Mouse (Mus musculus) heart, adult 18-20 months (tissue): ENCODE measurements around the gene Tmem135. TPM values are rescaled to one million over a fixed set of nuclear protein-coding genes. Genes with fewer than 3 reads are reported as not detected.
"Not testable (repeated sequence)": the region's sequence is repeated elsewhere in the genome, so short reads cannot be mapped to it uniquely, and the experiment has no call there.

Source experiments
- DNase-seq, 2 experiments: peaks; one replicate each; pipeline ENCODE4 v3.0.0; 2021 to 2022; ENCODE audit warnings: mixed read lengths in 1 of 2
- total RNA-seq, 2 experiments: library from RNA; stranded (reverse); gene quantifications; 2 replicates each; pipeline ENCODE4 v1.2.3; 2021

Gene Tmem135
- total RNA-seq, 2 experiments from 2014 or later, result 34.9 to 39.4 TPM

- DNase-seq, result not testable (repeated sequence)
Measured at GRCm38 (mm10) chr7:89322741-89323140, 81.3 kb downstream of the Tmem135 start.

- no peak for DNase-seq
Measured at GRCm38 (mm10) chr7:89319351-89319750, 84.7 kb downstream of the Tmem135 start.

GRCm38 (mm10) chr7:89317088-89317487 lies 86.9 kb downstream of the Tmem135 start:
- DNase-seq, result not testable (repeated sequence)

GRCm38 (mm10) chr7:89316112-89316511 lies 87.9 kb downstream of the Tmem135 start:
- no peak for DNase-seq

- DNase-seq, result no peak
Measured at GRCm38 (mm10) chr7:89311555-89311954, 92.5 kb downstream of the Tmem135 start.

- peak in 1 of 2 experiments; percentile 37 for DNase-seq
Measured at GRCm38 (mm10) chr7:89308926-89309325, 95.1 kb downstream of the Tmem135 start.

GRCm38 (mm10) chr7:89308238-89308637 lies 95.8 kb downstream of the Tmem135 start:
- no peak for DNase-seq

- DNase-seq, result no peak
Measured at GRCm38 (mm10) chr7:89306831-89307230, 97.2 kb downstream of the Tmem135 start.

- no peak for DNase-seq
Measured at GRCm38 (mm10) chr7:89304958-89305357, 99.1 kb downstream of the Tmem135 start.

- no peak for DNase-seq
Measured at GRCm38 (mm10) chr7:89303765-89304164, 100.3 kb downstream of the Tmem135 start.

- no peak for DNase-seq
Measured at GRCm38 (mm10) chr7:89298911-89299458, 105.0 kb downstream of the Tmem135 start.

GRCm38 (mm10) chr7:89296941-89297340 lies 107.1 kb downstream of the Tmem135 start:
- no peak for DNase-seq

GRCm38 (mm10) chr7:89282664-89283063 lies 121.4 kb downstream of the Tmem135 start:
- peak in 1 of 2 experiments; percentile 42 for DNase-seq

- not testable (repeated sequence) for DNase-seq
Measured at GRCm38 (mm10) chr7:89270438-89270837, 133.6 kb downstream of the Tmem135 start.

- no peak for DNase-seq
Measured at GRCm38 (mm10) chr7:89269826-89270225, 134.2 kb downstream of the Tmem135 start.

- DNase-seq, result no peak
Measured at GRCm38 (mm10) chr7:89267542-89267941, 136.5 kb downstream of the Tmem135 start.

- DNase-seq, result peak in 1 of 2 experiments; percentile 17
Measured at GRCm38 (mm10) chr7:89266017-89266760, 137.8 kb downstream of the Tmem135 start.

GRCm38 (mm10) chr7:89260966-89261365 lies 143.1 kb downstream of the Tmem135 start:
- DNase-seq, result peak; percentile 38 to 55

GRCm38 (mm10) chr7:89258832-89259231 lies 145.2 kb downstream of the Tmem135 start:
- DNase-seq, result no peak

- DNase-seq, result no peak
Measured at GRCm38 (mm10) chr7:89257871-89258502, 146.0 kb downstream of the Tmem135 start.

GRCm38 (mm10) chr7:89253772-89254171 lies 150.2 kb downstream of the Tmem135 start:
- no peak for DNase-seq

GRCm38 (mm10) chr7:89253317-89253716 lies 150.7 kb downstream of the Tmem135 start:
- DNase-seq, result no peak

- no peak for DNase-seq
Measured at GRCm38 (mm10) chr7:89251880-89252453, 152.1 kb downstream of the Tmem135 start.
